Mouse (Mus musculus) stomach, postnatal 0 days (tissue): Measurements from ENCODE around the gene Slit3. TPM values are rescaled to one million over a fixed set of nuclear protein-coding genes. Genes with fewer than 3 reads are reported as not detected.

ENCODE experiments used
- ATAC-seq: fragments of 200-750 bp; cut with Nextera tagmentation; 2 replicates; pipeline ENCODE4 v1.8.0; 2017; ENCODE audit not compliant: low FRiP score, low TSS enrichment
- DNase-seq: peaks from one replicate; pipeline ENCODE4 v3.0.0-alpha.2; 2016; ENCODE audit warnings: low spot score
- H3K27ac ChIP-seq: fragments of 300-500 bp; sonication (generic); replicated peaks from 2 replicates; pipeline ENCODE4 v1.5.1; 2014; ENCODE audit warnings: mild to moderate bottlenecking, control low read depth
- H3K27me3 ChIP-seq: fragments of 300-500 bp; sonication (generic); 2 replicates; pipeline ENCODE4 v1.6.1; 2014; ENCODE audit warnings: low read length; ENCODE audit not compliant: control insufficient read depth, insufficient read depth
- H3K36me3 ChIP-seq: fragments of 300-500 bp; sonication (generic); 2 replicates; pipeline ENCODE4 v1.6.1; 2014; ENCODE audit warnings: low read length, mixed read lengths; ENCODE audit not compliant: control insufficient read depth, insufficient read depth
- H3K4me1 ChIP-seq: fragments of 300-500 bp; sonication (generic); replicated peaks from 2 replicates; pipeline ENCODE4 v1.6.1; 2014; ENCODE audit warnings: antibody characterized with exemption; ENCODE audit not compliant: control insufficient read depth, insufficient read depth
- H3K4me2 ChIP-seq: fragments of 300-500 bp; sonication (generic); replicated peaks from 2 replicates; pipeline ENCODE4 v1.6.1; 2014; ENCODE audit warnings: low read depth, mild to moderate bottlenecking, control low read depth, moderate library complexity
- H3K4me3 ChIP-seq: fragments of 300-500 bp; sonication (generic); 2 replicates; pipeline ENCODE4 v1.5.1; 2014; ENCODE audit warnings: low read depth, low read length, control low read depth
- H3K9ac ChIP-seq: fragments of 300-500 bp; sonication (generic); 2 replicates; pipeline ENCODE4 v1.6.1; 2014; ENCODE audit warnings: mild to moderate bottlenecking, low read length, control low read depth, mixed read lengths
- H3K9me3 ChIP-seq: fragments of 300-500 bp; sonication (generic); 2 replicates; pipeline ENCODE4 v1.6.1; 2016; ENCODE audit warnings: low read length; ENCODE audit not compliant: control insufficient read depth
- CTCF ChIP-seq: IDR thresholded peaks from 2 replicates; pipeline ENCODE4 v1.5.1; 2016; ENCODE audit warnings: antibody characterized with exemption, low read depth, mild to moderate bottlenecking, moderate library complexity
- EP300 ChIP-seq: optimal IDR thresholded peaks from 2 replicates; pipeline ENCODE3; 2016; ENCODE audit warnings: antibody characterized with exemption
- WGBS: fragments of 180-500 bp; shearing (Covaris S2); extraction: QIAGEN DNeasy Blood & Tissue Kit; methylation state at CpG from one replicate; pipeline ENCODE4 v1.1.7; 2014; 5-methylcytosine and 5-hydroxymethylcytosine counted together
- polyA plus RNA-seq: library from polyadenylated mRNA; unstranded; fragments of >200 nt; fragmentation: Nextera tagmentation; extraction: Ambion mirVana; gene quantifications from 2 replicates; pipeline ENCODE4 v1.2.1, GENCODE M21; 2015

Slit3 gene
- polyA plus RNA-seq, 1 experiment from 2014 or later = 8.1 TPM

GRCm38 (mm10) chr11:35669536-35669935 is 548.5 kb downstream of the Slit3 start:
- Histone ChIP-seq H3K27ac (no peak overlapping the region), H3K4me2 (no peak overlapping the region), H3K9me3 (no peaks in the 10 kb centered on the region), H3K27me3 (no peaks in the 10 kb centered on the region), H3K9ac (no peak overlapping the region), H3K36me3 (no peaks in the 10 kb centered on the region), H3K4me1 (no peaks in the 10 kb centered on the region), H3K4me3 (no peak overlapping the region)
- 79% methylated on average over 5 of the region's 5 CpGs for WGBS
- DNase-seq (no peak), ATAC-seq (no peak)
- no peak for TF ChIP-seq CTCF
- TF ChIP-seq EP300 = no peak

- Histone ChIP-seq H3K4me2 (no peak overlapping the region), H3K4me1 (no peaks in the 10 kb centered on the region), H3K36me3 (no peaks in the 10 kb centered on the region), H3K4me3 (no peak overlapping the region), H3K9me3 (no peaks in the 10 kb centered on the region), H3K9ac (no peak overlapping the region), H3K27me3 (no peaks in the 10 kb centered on the region), H3K27ac (no peak overlapping the region)
- WGBS = 77% methylated on average over 6 of the region's 6 CpGs
- DNase-seq (no peak), ATAC-seq (no peak)
- TF ChIP-seq CTCF (no peak), EP300 (no peak)
These were observed 549.2 kb downstream of the Slit3 start for GRCm38 (mm10) chr11:35670181-35670580.

DNA sequence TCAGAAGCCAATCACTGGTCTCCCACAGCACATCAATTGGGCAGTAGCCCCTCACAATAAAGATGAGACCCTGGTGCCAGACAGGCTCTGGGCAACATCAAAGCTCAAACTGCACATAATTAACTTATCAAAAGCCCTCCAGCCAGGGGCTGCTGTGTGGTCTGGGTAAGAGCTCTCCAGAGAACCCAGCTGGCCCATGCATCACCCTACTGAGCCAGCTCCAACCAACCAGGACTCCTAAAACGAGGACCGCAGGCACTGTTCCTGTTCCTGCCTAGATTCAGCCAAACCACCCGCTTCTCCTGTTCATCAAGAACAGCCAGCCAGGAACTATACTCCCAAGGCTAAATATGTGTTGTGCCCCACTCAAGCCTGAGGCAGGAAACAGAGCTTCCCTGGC is 549.7 kb downstream of the Slit3 start:
- Histone ChIP-seq H3K4me3 (no peak overlapping the region), H3K4me2 (no peak overlapping the region), H3K9me3 (no peaks in the 10 kb centered on the region), H3K36me3 (no peaks in the 10 kb centered on the region), H3K9ac (no peak overlapping the region), H3K4me1 (no peaks in the 10 kb centered on the region), H3K27ac (no peak overlapping the region), H3K27me3 (no peaks in the 10 kb centered on the region)
- ATAC-seq (no peak), DNase-seq (no peak)
- 72% methylated on average over 3 of the region's 3 CpGs for WGBS
- no peak for TF ChIP-seq CTCF
- no peak for TF ChIP-seq EP300

DNA sequence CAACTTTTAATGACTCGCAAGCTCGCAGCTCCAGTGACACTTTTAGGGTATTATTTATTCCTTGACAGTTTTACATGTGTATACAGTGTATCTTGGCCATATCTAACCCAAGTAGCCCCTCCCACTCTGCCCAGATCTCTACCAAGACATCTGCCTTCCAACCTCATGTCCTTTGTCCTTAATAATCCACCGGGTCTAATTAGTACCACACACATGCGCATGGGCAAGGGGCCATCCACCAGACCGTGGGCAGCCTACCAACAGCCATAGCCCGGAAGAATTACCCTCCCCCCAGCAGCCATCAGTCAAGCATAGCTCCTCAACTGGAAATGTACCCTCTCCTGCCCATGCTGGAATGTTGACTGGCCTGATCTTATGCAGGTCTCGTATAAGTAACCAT is 552.0 kb downstream of the Slit3 start:
- Histone ChIP-seq H3K4me3 (no peak overlapping the region), H3K9me3 (no peaks in the 10 kb centered on the region)

DNA sequence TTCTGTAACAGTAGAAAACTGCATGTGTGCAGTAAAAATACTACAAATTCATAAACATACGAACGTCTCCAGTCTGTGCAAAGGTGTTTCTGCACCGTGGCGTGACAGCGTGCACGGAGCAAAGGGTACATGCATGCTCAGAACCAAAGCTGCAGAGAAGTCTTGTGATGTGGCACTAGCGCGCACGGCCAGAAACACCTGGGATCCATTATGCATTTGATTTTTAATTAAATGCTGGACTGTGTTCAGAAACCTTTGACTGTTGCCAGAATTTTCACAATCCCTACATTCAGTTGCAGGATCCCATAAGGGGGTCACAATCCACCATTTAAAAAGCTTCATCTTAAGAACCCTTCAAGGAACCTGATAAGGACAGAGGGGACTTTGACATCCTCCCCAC is 553.2 kb downstream of the Slit3 start:
- TF ChIP-seq CTCF = no peak
- TF ChIP-seq EP300 = no peak
- no peaks in the 10 kb centered on the region for H3K4me1 ChIP-seq
- no peak for ATAC-seq

More for the DNA sequence above, 552.0 kb downstream of the Slit3 start:
- H3K4me2 ChIP-seq = no peak overlapping the region
- H3K36me3 ChIP-seq = no peaks in the 10 kb centered on the region
- H3K27me3 ChIP-seq = no peaks in the 10 kb centered on the region
- WGBS = 86% methylated on average over 7 of the region's 7 CpGs
- DNase-seq (no peak), ATAC-seq (no peak)
- H3K27ac ChIP-seq = no peak overlapping the region
- no peak overlapping the region for H3K9ac ChIP-seq
- H3K4me1 ChIP-seq = no peaks in the 10 kb centered on the region
- TF ChIP-seq CTCF (no peak), EP300 (no peak)

DNA sequence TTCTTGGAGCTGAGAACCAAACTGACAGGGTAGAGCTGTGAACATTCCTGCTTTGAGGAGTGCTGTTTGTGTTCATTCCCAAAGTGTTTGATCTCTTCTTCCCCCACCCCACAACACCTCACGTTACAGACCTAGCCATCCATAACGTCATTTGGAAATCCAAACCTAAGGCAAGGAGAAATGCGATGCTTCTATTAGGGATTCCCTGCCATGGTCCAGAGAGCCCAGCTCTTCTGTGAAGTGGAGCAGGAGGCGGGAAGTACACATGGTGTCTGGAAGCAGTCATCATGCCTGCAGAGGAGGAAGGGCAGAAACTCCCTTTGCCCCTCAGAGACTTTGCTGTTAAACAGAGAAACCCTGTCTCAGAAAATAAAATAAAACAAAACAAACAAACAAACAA is 555.7 kb downstream of the Slit3 start:
- WGBS = 59% methylated on average over 4 of the region's 4 CpGs
- H3K27ac ChIP-seq = no peak overlapping the region
- no peaks in the 10 kb centered on the region for H3K27me3 ChIP-seq
- H3K36me3 ChIP-seq = no peaks in the 10 kb centered on the region
- no peaks in the 10 kb centered on the region for H3K9me3 ChIP-seq
- H3K9ac ChIP-seq = no peak overlapping the region
- no peak overlapping the region for H3K4me3 ChIP-seq
- DNase-seq (no peak), ATAC-seq (no peak)
- no peak overlapping the region for H3K4me2 ChIP-seq
- TF ChIP-seq EP300 = no peak
- H3K4me1 ChIP-seq = no peaks in the 10 kb centered on the region

More for the DNA sequence above, 553.2 kb downstream of the Slit3 start:
- no peak for DNase-seq
- no peak overlapping the region for H3K27ac ChIP-seq
- no peaks in the 10 kb centered on the region for H3K9me3 ChIP-seq
- 95% methylated on average over 9 of the region's 9 CpGs for WGBS
- H3K27me3 ChIP-seq = no peaks in the 10 kb centered on the region
- H3K4me3 ChIP-seq = no peak overlapping the region
- no peaks in the 10 kb centered on the region for H3K36me3 ChIP-seq
- H3K4me2 ChIP-seq = no peak overlapping the region
- H3K9ac ChIP-seq = no peak overlapping the region
